Mouse (Mus musculus) thymus, adult 2 months (tissue): Measurements from ENCODE around the gene Meis1. TPM values are rescaled to one million over a fixed set of nuclear protein-coding genes. Genes with fewer than 3 reads are reported as not detected.

Source experiments
- DNase-seq: peaks from one replicate; pipeline ENCODE4 v3.0.0; 2021
- H3K27ac ChIP-seq: fragments of 200-500 bp; 2 replicates; pipeline ENCODE4 v1.5.1; 2012; ENCODE audit warnings: low read length, control low read depth; ENCODE audit not compliant: control insufficient read depth, insufficient read depth
- H3K27me3 ChIP-seq: fragments of 200-500 bp; 2 replicates; pipeline ENCODE4 v1.6.1; 2012; ENCODE audit warnings: mild to moderate bottlenecking, low read length, moderate library complexity, mixed read lengths; ENCODE audit not compliant: control insufficient read depth, insufficient read depth
- H3K36me3 ChIP-seq: fragments of 200-500 bp; 2 replicates; pipeline ENCODE4 v1.6.1; 2012; ENCODE audit warnings: mild to moderate bottlenecking, low read length, moderate library complexity; ENCODE audit not compliant: control insufficient read depth, insufficient read depth
- H3K4me1 ChIP-seq: fragments of 200-500 bp; replicated peaks from 2 replicates; pipeline ENCODE4 v1.6.1; 2012; ENCODE audit warnings: low read length; ENCODE audit not compliant: control insufficient read depth, insufficient read depth
- H3K4me3 ChIP-seq: fragments of 200-500 bp; 2 replicates; pipeline ENCODE4 v1.5.1; 2012; ENCODE audit warnings: mild to moderate bottlenecking, low read length, control low read depth, moderate library complexity; ENCODE audit not compliant: control insufficient read depth, insufficient read depth
- CTCF ChIP-seq: fragments of 200-500 bp; IDR thresholded peaks from 2 replicates; pipeline ENCODE4 v1.5.1; 2012; ENCODE audit warnings: mild to moderate bottlenecking, control low read depth, low read length, moderate library complexity, borderline replicate concordance; ENCODE audit not compliant: control insufficient read depth, poor library complexity, insufficient read depth; ENCODE audit errors: extremely low read depth
- POLR2A ChIP-seq: fragments of 200-500 bp; IDR thresholded peaks from 2 replicates; pipeline ENCODE4 v1.6.1; 2012; ENCODE audit warnings: mild to moderate bottlenecking, low read length, control low read depth, moderate library complexity; ENCODE audit not compliant: control insufficient read depth, poor library complexity, insufficient read depth; ENCODE audit errors: extremely low read depth
- WGBS: fragments of 180-500 bp; shearing (Covaris S2); methylation state at CpG from one replicate; pipeline ENCODE4 v1.1.7; 2018; 5-methylcytosine and 5-hydroxymethylcytosine counted together
- polyA plus RNA-seq: library from polyadenylated mRNA; depleted of rRNA; stranded (reverse); fragments of >200 nt; gene quantifications from 2 replicates; pipeline ENCODE4 v1.2.3, GENCODE M21; 2012

The Meis1 gene
- polyA plus RNA-seq, 1 experiment = 6.6 TPM

DNA sequence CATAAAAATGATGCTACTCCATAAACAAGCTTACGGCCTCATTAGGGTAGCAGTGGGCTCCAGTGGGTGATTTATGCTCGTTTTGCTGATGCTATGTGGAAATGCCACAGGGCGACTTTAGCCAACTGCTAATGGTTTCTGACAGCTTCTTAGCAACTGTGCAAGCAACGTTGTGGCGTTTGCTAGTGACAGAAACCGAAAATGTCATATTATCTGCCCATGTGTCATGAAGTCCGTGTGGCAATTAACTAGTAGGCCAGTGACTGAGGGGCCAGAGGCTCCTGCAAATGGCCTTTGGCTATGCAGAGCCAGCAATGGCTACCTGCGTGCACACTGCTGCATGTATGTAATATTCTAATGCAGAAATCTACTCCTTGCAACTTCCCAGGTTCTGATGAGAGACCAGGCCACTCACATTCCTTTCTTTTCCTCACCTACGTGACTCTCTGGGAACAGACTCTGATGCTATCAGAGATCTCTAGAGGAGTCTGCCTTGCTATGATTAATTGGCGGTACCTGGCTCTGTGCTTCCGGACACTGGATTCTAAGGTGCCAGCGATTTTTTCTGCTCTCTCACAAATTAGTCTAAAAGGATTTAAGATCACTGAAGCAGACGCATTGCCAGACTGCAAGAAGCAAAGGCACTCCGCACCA is 73.7 kb downstream of the Meis1 start:
- Histone ChIP-seq H3K27ac (no peak overlapping the region), H3K36me3 (no peaks in the 10 kb centered on the region), H3K4me1 (no peaks in the 10 kb centered on the region), H3K4me3 (no peak overlapping the region), H3K27me3 (no peaks in the 10 kb centered on the region)
- no peak for TF ChIP-seq POLR2A
- no peak for TF ChIP-seq CTCF
- 88% methylated on average over 14 of the region's 14 CpGs for WGBS
- DNase-seq = no peak

- Histone ChIP-seq H3K36me3 (no peaks in the 10 kb centered on the region), H3K4me3 (no peak overlapping the region), H3K27me3 (no peaks in the 10 kb centered on the region), H3K27ac (no peak overlapping the region), H3K4me1 (no peaks in the 10 kb centered on the region)
- no peak for TF ChIP-seq POLR2A
- no peak for TF ChIP-seq CTCF
- WGBS = 92% methylated on average over 7 of the region's 7 CpGs
- no peak for DNase-seq
Measured at GRCm38 (mm10) chr11:18944209-18944608, 74.6 kb downstream of the Meis1 start.

DNA sequence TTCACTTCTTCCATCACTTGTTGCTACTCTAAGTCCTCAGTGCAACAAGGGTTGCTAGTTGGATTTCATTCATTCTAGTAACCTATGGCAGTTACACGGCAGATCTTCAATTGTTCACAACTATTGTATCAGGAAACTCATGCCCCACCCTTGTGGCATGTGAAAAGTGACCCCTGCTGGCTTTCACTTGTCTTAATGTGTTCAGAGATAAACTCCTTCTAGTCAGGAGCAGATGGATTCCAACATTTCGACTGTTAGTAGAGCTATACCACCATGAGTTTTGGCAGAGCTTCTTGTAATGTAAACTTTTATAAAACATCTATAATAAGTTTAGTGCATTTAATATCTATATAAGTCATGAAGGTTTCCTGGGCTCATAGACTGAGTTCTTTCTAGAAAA is 75.8 kb downstream of the Meis1 start:
- WGBS = 70% methylated on average over 2 of the region's 2 CpGs
- Histone ChIP-seq H3K4me3 (no peak overlapping the region), H3K27me3 (no peaks in the 10 kb centered on the region), H3K4me1 (no peaks in the 10 kb centered on the region), H3K27ac (no peak overlapping the region), H3K36me3 (no peaks in the 10 kb centered on the region)
- no peak for DNase-seq
- no peak for TF ChIP-seq CTCF

GRCm38 (mm10) chr11:18940916-18941315 is 77.9 kb downstream of the Meis1 start:
- DNase-seq = no peak
- Histone ChIP-seq H3K4me3 (no peak overlapping the region), H3K36me3 (no peaks in the 10 kb centered on the region), H3K27ac (no peak overlapping the region), H3K4me1 (no peaks in the 10 kb centered on the region), H3K27me3 (no peaks in the 10 kb centered on the region)
- TF ChIP-seq CTCF = no peak
- TF ChIP-seq POLR2A = no peak
- 91% methylated on average over 4 of the region's 4 CpGs for WGBS

DNA sequence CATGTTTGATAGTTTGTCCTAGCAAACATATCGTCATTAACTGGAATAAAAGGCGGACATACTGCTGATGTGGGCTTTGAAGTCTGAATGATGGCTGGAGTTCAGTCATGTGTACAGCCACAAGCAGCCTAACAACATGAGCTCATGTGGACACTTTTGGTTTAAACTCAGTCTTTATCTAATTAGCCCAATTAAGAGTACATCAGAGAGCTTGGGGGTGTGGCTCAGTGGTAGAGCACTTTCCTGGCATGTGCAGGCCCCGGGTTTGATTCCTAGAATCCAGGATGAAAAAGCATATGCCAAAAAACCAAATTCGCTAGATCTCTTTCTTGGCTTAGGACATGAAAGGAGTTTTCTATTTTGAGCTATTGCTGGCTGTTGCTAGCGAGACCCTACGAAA is 83.9 kb downstream of the Meis1 start:
- 93% methylated on average over 6 of the region's 6 CpGs for WGBS

DNA sequence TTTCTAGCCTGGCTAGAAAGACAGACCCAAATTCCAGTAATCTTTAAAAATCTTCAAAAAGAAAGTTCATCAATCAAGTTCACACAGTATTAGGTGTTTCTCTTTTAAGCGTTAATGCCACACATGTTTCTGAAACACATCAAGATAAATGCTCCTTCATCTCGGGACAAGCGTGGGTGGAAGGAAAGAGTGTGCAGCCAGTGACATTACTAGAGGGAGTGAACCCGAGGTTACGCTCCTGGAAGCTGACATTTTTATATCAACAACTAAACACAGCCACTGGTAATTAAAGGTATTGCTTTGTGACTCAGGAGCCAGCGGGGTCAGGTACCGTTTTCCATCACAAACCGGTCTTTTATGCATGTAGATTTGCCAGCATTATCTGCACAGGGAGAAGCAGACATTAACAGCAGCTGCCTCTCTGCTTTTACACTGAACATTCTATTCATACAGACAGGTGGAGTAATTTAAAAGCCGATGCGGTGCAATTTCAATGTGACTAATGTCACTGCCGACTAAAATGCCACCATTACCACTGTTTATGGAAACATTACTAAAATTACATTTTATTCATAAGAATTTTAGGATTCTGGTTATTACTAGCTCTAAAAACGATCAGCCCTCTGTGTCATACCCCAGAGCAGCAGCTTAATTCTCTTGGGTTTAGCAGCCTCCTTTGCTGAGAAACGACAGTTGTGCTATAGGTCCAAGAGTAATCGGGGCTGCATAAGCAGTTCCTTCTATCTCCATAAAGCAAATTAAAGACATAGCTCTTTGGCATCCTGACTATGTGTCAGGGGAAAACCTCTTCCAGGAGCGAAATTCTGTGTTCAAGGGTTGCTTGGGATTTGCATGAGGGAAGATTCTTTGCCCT is 87.5 kb downstream of the Meis1 start:
- WGBS = 90% methylated on average over 15 of the region's 15 CpGs
- no peaks in the 10 kb centered on the region for H3K36me3 ChIP-seq
- H3K4me1 ChIP-seq = no peaks in the 10 kb centered on the region
- no peak overlapping the region for H3K4me3 ChIP-seq
- no peak for DNase-seq
- no peaks in the 10 kb centered on the region for H3K27me3 ChIP-seq
- TF ChIP-seq CTCF (no peak), POLR2A (no peak)
- H3K27ac ChIP-seq = no peak overlapping the region

More for the DNA sequence above, 83.9 kb downstream of the Meis1 start:
- Histone ChIP-seq H3K27me3 (no peaks in the 10 kb centered on the region), H3K27ac (no peak overlapping the region), H3K4me3 (no peak overlapping the region), H3K4me1 (no peaks in the 10 kb centered on the region), H3K36me3 (no peaks in the 10 kb centered on the region)
- TF ChIP-seq CTCF (no peak), POLR2A (no peak)
- DNase-seq = no peak
